Mouse (Mus musculus): ENCODE results near the gene Tor1b.
"Not testable (repeated sequence)": the region's sequence is repeated elsewhere in the genome, so short reads cannot be mapped to it uniquely, and the experiment has no call there.

Tor1b gene

DNA sequence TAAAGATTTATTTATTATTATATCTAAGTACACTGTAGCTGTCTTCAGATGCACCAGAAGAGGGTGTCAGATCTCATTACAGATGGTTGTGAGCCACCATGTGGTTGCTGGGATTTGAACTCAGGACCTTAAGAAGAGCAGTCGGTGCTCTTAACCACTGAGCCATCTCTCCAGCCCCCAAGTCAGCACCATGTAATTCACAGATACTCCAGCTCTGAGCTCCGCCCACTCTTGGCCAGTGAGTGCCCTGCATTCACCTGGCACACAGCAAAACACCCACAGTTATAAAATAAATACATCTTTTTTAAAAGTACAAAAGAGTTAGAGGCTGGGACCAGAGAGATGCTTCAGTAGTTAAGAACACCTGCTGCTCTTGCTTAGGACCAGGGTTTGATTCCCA, 21.9 kb upstream of the Tor1b start:
- DNase-seq (ENCODE audit: low read depth, low spot score): not testable (repeated sequence)

DNA sequence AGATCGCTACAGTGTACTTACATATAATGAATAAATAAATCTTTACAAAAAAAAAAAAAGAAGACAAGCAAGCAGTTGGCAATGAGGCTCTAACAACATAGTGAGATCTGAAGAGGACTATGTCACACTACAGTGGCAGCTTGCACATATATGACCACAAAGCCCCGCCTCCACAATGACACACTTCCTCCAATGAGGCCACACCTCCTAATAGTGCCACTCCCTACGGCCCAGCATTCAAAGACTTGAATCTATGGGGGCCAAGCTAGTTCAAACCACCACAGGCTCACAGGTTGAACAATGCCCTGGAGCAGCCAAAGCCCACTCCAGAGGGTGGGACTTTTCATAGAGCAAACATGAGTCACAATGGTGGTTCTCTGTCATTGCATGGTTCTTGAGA, 20.8 kb upstream of the Tor1b start:
- no peak for DNase-seq (ENCODE audit: low read depth, low spot score)

DNA sequence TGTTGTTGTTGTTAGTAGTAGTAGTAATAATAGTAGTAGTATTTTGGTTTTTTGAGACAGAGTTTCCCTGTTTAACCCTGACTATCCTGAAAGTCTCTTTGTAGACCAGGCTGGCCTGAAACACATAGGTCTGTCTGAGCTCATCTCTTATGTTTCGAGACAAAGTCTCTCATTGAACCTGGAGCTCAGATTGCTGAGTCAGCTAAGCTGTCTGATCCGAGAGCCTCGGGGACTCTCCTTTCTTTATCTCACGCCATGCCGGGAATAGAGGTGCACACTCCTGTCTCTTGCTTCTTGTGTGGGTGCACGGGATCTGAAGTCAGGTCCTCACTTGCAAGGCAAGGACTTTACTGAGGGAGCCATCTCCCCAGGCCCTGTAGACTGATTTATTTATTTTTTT, 19.7 kb upstream of the Tor1b start:
- DNase-seq (ENCODE audit: low read depth, low spot score): no peak

DNA sequence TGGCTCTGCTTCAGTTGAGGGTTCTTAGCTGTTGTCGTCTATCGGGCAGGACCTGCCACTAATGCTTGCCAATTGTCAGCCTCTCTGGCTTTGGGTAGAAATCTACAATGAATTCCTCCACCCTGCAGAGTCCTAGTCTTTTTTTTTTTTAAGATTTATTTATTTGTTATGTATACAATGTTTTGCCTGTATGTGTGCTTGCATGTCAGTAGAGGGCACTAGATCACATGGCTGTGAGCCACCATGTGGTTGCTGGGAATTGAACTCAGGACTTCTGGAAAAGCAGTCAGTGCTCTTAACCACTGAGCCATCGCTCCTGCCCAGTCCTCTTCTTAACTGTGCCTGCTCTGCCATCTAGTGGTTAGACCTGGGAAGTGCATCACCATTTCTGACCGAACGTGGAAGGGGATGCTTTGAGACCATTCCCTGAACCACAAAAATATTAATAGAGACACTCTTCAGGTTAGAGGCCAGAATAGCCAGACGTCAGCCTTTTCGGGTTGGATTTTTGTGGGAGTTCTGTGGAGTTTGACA, 18.8 kb upstream of the Tor1b start:
- DNase-seq (ENCODE audit: low read depth, low spot score): peak; percentile 92

DNA sequence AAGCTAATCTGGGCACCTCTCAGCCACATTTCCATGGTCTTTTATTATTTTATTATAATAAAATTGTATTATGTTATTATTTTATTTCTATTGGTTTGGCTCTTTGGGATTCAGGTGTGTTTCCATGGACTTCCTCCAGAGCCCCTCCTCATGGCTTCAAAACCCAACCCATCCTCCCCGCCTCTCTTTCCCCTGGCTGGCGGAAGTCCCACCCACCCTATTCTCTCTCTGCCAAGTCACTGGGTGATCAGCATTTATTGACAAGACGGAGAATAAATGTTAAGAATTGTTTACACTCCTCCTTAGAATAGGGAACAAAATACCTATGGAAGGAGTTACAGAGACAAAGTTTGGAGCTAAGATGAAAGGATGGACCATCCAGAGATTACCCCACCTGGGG, 16.0 kb upstream of the Tor1b start:
- no peak for DNase-seq (ENCODE audit: low read depth, low spot score)

DNA sequence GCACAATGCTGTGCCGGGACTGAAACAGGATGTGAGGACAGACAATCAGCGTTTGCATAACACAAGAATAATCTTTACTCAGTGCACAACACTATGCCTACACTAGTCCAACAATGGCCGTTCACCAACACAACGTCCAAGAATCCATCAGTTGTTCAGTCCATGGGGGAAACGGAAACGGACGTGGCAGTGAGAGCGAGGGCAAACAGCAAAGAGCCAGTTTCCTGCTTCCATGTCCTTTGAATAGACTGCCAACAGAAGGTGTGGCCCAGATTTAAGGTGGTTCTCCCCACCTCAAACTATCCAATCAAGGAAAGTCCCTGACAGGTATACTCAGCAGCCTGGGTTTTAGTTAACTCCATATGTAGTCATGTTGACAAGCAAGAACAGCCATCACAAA, 15.0 kb upstream of the Tor1b start:
- DNase-seq (ENCODE audit: low read depth, low spot score): no peak

DNA sequence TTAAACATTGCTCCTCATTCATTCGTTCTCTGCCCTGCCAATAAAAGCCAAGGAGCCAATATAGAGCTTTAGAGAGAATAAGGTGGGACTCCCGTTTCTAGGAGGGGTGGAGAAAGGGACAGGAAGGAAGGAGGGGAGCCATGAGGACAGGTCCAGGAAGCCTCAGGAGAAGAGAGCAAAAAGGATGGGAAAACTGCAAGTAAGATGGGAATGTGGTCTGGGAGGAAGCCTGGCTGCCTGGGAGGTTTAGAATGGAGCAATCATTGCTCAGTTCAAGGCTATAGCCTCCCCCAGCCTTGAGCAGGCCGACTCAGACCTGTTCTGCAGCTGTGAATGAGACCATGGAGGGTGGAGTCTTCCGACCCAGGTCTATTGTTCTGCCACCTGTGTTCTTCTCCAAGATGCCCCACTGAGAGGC, 14.2 kb upstream of the Tor1b start:
- DNase-seq (ENCODE audit: low read depth, low spot score): no peak

DNA sequence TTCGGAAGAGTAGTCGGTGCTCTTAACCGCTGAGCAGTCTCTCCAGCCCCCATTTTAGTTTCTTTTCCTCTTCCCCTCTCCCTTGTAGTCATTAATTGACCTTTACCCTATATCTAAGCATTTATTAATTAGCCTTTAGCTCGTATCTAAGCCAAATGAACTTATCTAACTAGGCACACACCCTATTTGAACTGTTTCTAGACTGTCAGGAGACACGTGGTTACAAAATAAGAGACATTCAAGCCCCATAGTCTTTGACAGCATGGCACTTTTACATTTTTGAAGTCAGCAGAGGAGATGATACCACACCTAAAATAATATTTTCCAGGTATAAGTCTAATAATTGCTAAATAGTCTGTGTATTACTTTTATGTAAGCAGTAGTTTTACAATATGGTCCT, 11.2 kb upstream of the Tor1b start:
- no peak for DNase-seq (ENCODE audit: low read depth, low spot score)

DNA sequence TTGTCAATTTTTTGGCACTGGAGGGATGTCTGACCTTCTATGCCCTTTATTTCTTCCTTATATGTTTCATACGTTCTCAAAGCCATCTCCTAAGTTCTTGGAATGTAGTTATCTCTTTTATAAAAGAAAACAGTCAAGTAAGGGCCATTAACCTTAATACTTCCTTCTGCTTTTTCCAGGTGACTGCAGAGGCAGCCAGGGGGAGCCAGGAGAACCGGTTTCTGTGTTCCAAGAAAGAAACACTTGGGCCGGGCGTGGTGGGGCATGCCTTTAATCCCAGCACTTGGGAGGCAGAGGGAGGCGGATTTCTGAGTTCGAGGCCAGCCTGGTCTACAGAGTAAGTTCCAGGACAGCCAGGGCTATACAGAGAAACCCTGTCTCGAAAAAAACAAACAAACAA, 10.6 kb upstream of the Tor1b start:
- not testable (repeated sequence) for DNase-seq (ENCODE audit: low read depth, low spot score)

DNA sequence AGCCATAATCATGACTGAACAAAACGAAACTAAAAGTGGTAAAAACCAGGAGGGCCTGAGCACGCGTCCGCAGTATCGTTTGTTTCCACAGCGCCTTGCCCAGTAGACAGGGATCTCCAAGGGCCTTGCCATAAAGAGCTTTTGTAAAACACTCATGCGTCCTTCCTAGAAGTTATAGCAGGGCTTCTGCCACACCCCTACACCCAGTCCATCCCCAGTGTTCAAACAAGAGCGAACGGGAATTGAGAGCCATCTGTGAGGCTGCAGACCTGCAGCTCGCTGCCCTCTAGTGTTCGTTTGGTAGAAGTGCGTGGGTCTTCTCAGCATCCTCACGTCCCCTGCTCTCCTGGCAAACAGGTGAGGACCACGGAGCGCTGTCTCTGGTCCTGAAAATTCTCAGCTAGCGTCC, 10.2 kb upstream of the Tor1b start:
- DNase-seq (ENCODE audit: low read depth, low spot score): peak; percentile 91

DNA sequence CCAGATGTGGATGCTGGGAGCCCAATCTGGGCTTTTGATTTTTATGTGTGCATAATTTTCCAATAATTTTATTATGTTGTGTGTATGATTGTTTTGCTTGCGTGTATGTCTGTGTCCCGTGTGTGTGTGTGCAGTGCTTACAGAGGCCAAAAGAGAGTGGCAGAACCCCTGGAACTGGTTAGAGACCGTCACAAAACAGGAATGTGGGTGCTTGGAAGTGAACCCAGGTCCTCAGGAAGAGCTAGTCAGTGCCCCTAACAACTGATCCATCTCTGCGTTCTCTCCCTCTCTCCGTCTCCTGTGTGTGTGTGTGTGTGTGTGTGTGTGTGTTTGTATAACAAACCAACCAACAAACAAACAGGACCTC, 319 bp upstream of the Tor1b start:
- no peak for DNase-seq (ENCODE audit: low read depth, low spot score)

DNA sequence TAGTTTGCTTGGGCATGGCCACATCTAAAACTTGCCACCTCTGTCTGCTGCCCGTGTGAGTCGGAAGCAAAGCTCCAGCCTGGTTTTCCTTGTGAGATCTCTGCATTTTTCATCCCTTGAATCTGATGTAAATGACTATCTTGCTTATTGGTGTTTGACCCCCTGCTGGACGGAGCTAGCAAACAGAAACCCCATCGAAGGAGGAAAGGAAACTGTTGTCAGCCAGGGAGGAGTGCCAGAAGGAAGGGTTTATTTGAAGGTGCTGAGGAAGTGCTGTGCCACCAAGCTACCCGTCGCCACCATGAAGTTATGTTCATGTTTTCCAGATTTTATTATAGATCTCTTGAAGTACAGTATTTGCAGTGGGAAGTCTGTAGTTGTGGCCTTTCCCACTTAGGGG, 2.0 kb downstream of the Tor1b start:
- DNase-seq (ENCODE audit: low read depth, low spot score): peak; percentile 59

DNA sequence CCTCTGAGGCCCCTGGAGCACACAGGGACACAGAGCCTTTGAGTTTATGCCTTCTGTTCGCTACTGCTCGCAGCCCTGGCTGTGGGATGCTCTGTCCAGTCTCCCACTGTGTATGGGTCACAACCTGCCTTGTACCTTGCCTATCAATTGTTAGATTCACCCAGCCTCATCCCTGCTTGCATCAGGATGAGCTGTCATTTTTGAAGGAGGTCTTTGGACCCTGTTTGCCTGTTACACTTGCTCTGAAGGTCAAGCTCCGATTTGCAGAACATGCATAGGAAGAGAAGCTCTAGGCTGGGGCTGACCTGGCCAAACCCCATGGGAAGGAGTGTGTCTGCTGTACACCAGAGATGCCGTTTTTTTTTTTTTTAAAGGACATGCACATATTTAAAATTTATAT, 4.8 kb downstream of the Tor1b start:
- no peak for DNase-seq (ENCODE audit: low read depth, low spot score)

DNA sequence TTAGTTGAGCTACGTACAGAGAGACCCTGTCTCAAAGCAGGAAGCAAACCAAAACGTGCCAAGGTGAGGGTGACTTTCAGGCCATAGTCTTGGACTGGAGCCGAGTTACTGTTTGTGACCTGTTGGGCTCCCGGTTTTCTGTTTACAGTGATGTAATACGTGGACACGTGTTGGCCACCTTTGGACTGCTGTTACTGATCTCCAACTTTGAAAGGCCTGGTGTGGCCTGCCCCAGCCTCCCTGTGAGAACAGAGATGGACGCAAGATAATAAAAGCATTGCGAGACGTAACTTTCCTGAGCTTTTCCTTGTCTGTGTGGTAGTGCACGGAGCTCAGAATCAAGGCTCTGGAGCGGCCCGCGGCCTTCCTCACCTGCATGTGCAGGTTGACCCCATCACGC, 6.0 kb downstream of the Tor1b start:
- DNase-seq (ENCODE audit: low read depth, low spot score): no peak

DNA sequence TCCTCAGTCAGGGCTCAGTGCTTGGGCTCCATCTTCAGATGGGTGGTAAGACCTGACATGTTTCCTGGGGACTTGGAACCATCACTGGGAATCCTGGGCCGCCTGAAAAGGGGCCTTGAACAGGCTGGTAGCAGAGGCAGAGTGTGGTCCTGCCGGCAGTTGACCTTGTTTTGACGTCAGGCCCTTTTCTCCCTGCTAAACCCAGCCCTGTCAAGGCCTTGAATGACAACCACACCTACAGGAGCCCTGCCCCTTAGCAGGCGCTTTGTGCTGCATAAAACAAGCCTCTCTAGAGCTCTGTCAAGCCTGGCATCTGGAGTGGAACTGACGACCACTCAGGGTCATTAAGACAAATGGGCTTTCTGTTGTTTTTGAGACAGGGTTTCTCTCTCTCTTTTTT, 7.1 kb downstream of the Tor1b start:
- DNase-seq (ENCODE audit: low read depth, low spot score): no peak

DNA sequence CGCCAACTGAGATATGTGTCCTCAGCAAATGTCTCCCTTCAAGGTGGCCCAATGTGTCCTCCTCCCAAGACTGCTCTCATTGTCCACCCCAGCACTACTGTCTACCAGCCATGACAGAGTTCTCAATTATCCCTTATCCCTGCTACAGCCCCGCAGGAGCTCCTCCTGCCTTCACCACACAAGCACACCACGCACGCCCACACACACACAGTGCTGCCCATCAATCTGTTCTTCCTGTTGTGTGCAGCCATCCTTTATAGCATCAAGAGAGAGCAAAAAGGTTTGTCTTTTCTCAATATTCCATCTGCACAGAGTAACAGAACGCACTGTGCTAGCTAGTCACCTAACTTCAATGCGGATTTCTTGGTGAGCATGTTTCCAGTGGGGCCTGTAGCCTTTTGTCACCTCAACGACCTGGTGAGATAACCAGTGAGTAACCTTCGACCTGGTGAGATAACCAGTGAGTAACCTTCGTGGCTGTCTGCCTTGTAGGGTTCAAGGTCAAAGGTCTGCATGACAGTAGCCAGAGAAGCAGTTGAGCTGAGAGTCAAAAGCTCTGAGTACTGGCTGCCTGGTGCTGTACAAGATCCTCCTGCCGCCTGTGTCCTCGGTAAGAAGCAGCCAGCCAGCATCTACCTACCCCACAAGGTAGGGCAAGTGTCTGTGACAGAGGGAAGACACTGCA, 10.0 kb downstream of the Tor1b start:
- DNase-seq (ENCODE audit: low read depth, low spot score): no peak

DNA sequence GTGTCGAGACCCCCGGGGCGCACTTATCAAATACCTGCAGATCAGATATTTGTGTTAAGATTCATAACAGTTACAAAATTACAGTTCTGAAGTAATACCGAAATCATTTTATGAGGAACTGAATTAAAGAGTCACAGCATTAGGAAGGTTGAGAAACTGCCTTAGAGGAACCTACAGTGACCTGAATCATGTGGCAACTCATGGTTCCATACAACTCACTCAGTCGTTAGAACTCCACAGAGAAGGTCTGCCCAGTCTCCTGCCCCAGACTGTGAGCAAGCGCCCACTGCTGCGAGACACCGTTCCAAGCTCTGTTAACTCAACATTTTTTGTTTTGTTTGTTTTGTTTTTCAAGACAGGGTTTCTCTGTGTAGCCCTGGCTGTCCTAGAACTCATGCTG, 12.9 kb downstream of the Tor1b start:
- DNase-seq (ENCODE audit: low read depth, low spot score): no peak

DNA sequence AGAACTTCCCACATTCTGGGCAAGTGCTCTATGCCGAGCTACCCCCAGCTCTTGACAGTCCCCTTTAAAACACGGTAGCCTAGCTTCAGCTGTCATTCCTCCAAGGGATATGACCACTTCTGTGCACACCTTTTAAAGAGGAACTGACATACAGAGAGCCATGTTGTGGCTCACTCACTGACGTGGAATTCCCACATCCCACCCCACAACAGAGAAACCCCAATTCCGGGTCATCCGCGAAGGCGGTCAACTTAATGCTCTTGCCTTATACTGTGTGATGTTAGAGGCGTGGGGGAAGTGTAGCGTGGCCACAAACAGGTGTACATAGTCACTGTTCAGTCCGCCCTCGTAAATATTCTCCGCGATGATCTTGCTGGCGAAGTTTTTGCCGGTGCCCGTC, 14.1 kb downstream of the Tor1b start:
- DNase-seq (ENCODE audit: low read depth, low spot score): peak; percentile 20

DNA sequence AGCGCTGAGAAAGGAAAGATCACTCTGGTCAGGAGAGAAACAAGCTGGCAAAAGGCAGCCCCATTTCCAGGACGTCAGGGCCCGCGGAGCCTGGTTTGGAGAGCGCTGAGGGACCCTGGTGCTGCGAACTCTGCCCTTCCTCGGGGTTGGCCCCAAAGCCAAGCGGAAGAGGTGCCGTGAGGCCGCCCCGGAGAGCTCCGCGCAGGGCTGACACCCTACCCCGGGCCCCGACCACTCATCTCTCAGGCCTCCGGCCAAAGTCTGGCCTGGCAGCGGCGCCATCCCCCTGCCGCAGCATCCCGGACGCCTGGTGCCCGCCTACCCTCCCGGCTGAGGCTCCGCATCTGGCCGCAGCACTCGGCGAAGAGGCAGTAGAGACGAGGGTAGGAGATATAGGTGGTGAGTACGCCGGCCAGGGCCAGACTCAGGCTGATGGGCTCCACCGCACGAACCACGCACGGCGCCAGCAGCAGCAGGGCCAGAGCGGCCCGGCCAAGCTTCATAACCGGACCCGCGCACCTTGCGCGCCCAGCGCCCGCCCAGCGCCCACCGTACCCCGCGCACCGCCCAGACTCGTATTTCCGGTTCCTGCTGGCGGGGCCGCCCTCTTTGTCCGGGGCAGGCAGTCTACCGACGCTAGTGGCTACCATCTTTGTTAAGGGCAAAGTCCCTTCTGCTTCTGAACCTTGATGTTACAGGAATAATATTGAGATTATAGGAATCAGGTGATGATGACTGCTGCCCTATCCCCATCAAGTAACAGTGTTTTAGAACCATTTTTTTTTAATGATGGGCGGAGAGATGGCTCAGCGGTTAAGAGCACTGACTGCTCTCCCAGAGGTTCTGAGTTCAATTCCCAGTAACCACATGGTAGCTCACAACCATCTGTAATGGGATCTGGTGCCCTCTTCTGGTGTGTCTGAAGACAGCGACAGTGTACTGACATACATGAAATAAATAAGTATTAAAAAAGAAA, 14.9 kb downstream of the Tor1b start, which contains the start of gene Tor1a:
TSS of gene Tor1a (minus strand) at position 582 of the 976 bp plus-strand sequence.
- peak; percentile 94 for DNase-seq (ENCODE audit: low read depth, low spot score)

DNA sequence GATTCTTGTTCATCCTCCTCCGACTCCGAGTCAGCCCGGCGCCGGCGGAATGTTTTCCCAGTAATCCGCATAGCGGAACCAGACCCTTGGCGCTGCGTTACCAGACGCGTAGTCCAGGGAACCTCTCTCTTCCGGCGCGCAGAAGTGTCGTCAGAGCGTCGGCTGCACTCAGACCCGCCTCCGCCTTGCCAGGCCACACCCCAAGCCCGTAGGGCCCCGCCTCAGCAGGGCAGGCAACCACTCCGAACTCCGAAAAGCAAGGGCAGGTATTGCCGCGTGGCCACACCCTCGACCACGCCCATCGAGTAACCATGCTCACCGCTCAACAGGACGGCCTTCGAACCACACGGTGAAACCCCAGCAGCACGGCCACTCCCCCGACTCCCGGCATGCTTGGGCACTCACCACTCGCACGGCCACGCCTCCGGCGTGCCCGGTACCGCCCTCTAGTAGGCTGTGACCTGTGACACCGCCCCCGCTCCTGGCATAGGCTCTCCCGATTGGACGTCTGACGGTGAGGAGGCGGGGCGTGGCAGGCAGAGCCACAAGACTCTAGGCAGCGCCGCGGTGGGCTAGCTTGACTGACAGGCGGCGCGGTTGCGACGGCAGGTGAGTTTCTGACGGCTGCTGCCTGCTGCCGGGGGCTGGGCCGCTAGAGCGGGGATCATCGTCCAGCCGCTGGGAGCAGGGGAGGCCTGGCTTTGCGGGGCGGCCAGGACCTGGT, 29.2 kb downstream of the Tor1b start, which contains the start of the genes BC005624 and Usp20:
TSS of gene BC005624 (minus strand) at position 412 of the 724 bp plus-strand sequence.
TSS of gene Usp20 (plus strand) at position 490 of the 724 bp plus-strand sequence.
- DNase-seq (ENCODE audit: low read depth, low spot score): peak; percentile 100

DNA sequence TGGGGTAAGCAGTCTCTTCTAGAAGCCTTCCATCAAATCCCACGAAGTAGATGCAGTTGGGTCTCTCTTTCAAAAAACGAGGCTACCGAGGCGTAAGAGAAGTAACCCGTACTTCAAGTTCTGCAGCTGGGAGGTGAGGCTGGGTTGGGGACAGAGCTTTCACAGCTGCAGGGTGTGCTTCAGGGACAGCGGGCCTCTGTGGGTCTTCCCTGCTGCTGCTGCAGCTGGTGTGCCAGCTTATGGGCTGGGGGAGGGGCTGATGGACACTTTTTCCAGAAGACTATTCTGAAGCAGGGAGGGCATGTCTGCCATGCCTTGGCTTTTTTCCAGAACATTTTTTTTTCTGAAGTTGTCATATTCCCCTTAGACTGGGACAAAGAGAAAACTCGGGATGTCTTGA, 30.3 kb downstream of the Tor1b start:
- DNase-seq (ENCODE audit: low read depth, low spot score): peak; percentile 16
